Mouse (Mus musculus) stomach, embryonic 14.5 days (tissue): ENCODE measurements at regions not wholly inside any gene's neighbourhood (a gene's known extent, or its start where the extent isn't known, plus 50 kb on each side); places are given as distances from the start of the nearest gene placed in this dataset.
A peak's percentile ranks its signal among the peaks of the same experiment; 100 is the strongest.

ENCODE experiments used
- ATAC-seq: fragments of 200-750 bp; cut with Nextera tagmentation; 2 replicates; pipeline ENCODE4 v1.8.0; 2017; ENCODE audit warnings: low read depth, moderate TSS enrichment; ENCODE audit not compliant: insufficient number of reproducible peaks, insufficient read depth, low FRiP score
- H3K27ac ChIP-seq: fragments of 300-500 bp; sonication (generic); 2 replicates; pipeline ENCODE4 v1.5.1; 2014; ENCODE audit warnings: mild to moderate bottlenecking, low read length, moderate library complexity, mixed read lengths
- H3K27me3 ChIP-seq: fragments of 300-500 bp; sonication (generic); 2 replicates; pipeline ENCODE4 v1.6.1; 2014; ENCODE audit warnings: low read length, control low read depth, mixed read lengths; ENCODE audit not compliant: control insufficient read depth, insufficient read depth
- H3K36me3 ChIP-seq: fragments of 300-500 bp; sonication (generic); 2 replicates; pipeline ENCODE4 v1.6.1; 2014; ENCODE audit warnings: mild to moderate bottlenecking, control low read depth, low read length, moderate library complexity, mixed read lengths; ENCODE audit not compliant: control insufficient read depth, insufficient read depth
- H3K4me1 ChIP-seq: fragments of 300-500 bp; sonication (generic); 2 replicates; pipeline ENCODE4 v1.6.1; 2014; ENCODE audit warnings: low read length, control low read depth, mixed read lengths; ENCODE audit not compliant: control insufficient read depth, insufficient read depth
- H3K4me2 ChIP-seq: fragments of 300-500 bp; sonication (generic); replicated peaks from 2 replicates; pipeline ENCODE4 v1.6.1; 2014; ENCODE audit warnings: low read depth, low read length, control low read depth
- H3K4me3 ChIP-seq: fragments of 300-500 bp; sonication (generic); 2 replicates; pipeline ENCODE4 v1.5.1; 2014; ENCODE audit warnings: low read depth, low read length, control low read depth
- H3K9ac ChIP-seq: fragments of 300-500 bp; sonication (generic); replicated peaks from 2 replicates; pipeline ENCODE4 v1.6.1; 2014; ENCODE audit warnings: low read depth, mild to moderate bottlenecking, control low read depth, low read length, moderate library complexity, mixed read lengths
- H3K9me3 ChIP-seq: fragments of 300-500 bp; sonication (generic); 2 replicates; pipeline ENCODE4 v1.6.1; 2016; ENCODE audit warnings: low read depth, low read length, control low read depth; ENCODE audit not compliant: control insufficient read depth
- WGBS: fragments of 180-500 bp; shearing (Covaris S2); extraction: QIAGEN DNeasy Blood & Tissue Kit; methylation state at CpG from one replicate; pipeline ENCODE4 v1.1.7; 2014; 5-methylcytosine and 5-hydroxymethylcytosine counted together

- H3K27me3 ChIP-seq, result no peaks in the 10 kb centered on the region
- H3K4me2 ChIP-seq, result no peak overlapping the region
- no peaks in the 10 kb centered on the region for H3K36me3 ChIP-seq
- no peak for ATAC-seq
- no peaks in the 10 kb centered on the region for H3K9me3 ChIP-seq
- no peak overlapping the region for H3K9ac ChIP-seq
- 0 out of 2 replicates have a peak, but pooled peaks cover under 1% of the 10 kb centered on the region for H3K4me1 ChIP-seq
- H3K27ac ChIP-seq, result no peak overlapping the region
- H3K4me3 ChIP-seq, result no peak overlapping the region
- WGBS, result 65% methylated on average over 9 of the region's 9 CpGs
Observed at GRCm38 (mm10) chr17:67509921-67510320, 122.6 kb downstream of the Lrrc30 start.

DNA sequence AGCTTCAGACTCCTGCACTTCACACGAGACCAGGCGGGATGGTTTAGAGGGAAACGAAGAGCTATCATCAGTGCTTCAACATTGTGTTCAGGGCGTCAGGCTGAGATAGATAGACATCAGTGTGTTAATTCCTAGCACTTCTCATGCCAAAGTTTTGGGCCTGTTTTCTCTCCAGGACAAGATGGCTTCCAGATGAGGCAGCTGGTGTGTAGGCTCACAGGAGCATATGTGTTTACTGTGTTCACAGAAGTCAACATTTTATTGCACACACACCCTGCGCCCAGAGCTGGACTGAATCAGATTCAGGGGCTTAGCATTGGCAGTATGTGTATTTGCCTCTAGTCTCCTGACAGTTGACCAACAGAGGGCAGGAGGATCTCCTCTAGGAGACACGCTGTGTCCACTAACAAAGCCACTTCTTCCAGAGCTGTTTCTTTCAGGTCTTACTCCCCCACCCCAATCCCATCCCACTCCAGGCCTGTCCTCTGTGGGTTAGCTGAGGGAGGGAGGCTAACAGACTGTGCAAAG is 123.4 kb downstream of the Lrrc30 start:
- H3K4me3 ChIP-seq, result no peak overlapping the region
- no peaks in the 10 kb centered on the region for H3K9me3 ChIP-seq
- H3K4me2 ChIP-seq, result no peak overlapping the region
- H3K27ac ChIP-seq, result no peak overlapping the region
- no peak overlapping the region for H3K9ac ChIP-seq
- ATAC-seq, result no peak
- H3K36me3 ChIP-seq, result no peaks in the 10 kb centered on the region
- no peaks in the 10 kb centered on the region for H3K27me3 ChIP-seq
- 82% methylated on average over 6 of the region's 6 CpGs for WGBS
- 0 out of 2 replicates have a peak, but pooled peaks cover 3% of the 10 kb centered on the region for H3K4me1 ChIP-seq

DNA sequence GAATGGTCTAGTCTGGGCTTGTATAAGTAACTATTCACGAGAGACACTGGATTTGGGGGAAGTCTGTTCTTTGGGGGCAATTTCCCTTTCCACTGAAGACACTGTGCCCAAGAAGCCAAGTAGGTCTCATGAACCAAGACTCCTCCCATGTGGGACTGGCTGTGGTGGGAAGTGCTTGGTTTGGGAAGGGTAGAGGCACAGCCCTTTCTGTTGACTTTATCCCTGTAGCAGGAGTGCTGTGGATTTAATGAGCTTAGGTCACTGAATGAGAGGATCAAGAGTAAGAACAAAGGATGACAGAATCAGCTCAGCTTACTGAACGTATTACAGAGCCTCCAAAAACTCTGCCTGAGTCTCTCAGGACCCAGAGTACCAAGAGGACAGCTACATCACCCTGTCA is 124.2 kb downstream of the Lrrc30 start:
- Histone ChIP-seq H3K4me1 (0 out of 2 replicates have a peak, but pooled peaks cover 3% of the 10 kb centered on the region), H3K27me3 (no peaks in the 10 kb centered on the region), H3K4me2 (no peak overlapping the region), H3K9ac (no peak overlapping the region), H3K9me3 (no peaks in the 10 kb centered on the region), H3K27ac (no peak overlapping the region), H3K4me3 (no peak overlapping the region), H3K36me3 (no peaks in the 10 kb centered on the region)
- WGBS, result 51% methylated on average over 2 of the region's 2 CpGs
- no peak for ATAC-seq

DNA sequence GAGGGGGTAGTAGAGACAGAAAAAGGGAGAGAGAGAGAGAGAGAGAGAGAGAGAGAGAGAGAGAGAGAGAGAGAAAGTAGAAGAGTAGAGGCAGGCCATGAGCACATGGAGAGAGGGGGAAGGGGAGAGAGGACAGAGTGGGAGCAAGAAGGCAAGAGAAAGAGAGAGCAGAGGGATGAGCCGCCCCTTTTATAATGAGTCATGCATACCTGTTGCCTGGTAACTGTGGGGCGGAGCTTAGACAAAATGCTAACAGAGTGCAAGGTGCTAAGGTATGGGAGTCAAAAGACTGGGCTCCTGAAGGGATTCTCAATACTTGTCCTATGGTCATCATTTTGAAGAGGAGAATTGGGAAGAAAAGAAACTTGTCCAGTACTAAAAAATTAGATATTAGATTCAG is 126.1 kb downstream of the Lrrc30 start:
- 48% methylated on average over 2 of the region's 2 CpGs for WGBS
- Histone ChIP-seq H3K27ac (no peak overlapping the region), H3K4me3 (no peak overlapping the region), H3K36me3 (no peaks in the 10 kb centered on the region), H3K4me1 (0 out of 2 replicates have a peak, but pooled peaks cover 3% of the 10 kb centered on the region), H3K27me3 (no peaks in the 10 kb centered on the region), H3K4me2 (no peak overlapping the region), H3K9ac (no peak overlapping the region), H3K9me3 (no peaks in the 10 kb centered on the region)
- no peak; the same call in 1 of the 2 replicates for ATAC-seq

DNA sequence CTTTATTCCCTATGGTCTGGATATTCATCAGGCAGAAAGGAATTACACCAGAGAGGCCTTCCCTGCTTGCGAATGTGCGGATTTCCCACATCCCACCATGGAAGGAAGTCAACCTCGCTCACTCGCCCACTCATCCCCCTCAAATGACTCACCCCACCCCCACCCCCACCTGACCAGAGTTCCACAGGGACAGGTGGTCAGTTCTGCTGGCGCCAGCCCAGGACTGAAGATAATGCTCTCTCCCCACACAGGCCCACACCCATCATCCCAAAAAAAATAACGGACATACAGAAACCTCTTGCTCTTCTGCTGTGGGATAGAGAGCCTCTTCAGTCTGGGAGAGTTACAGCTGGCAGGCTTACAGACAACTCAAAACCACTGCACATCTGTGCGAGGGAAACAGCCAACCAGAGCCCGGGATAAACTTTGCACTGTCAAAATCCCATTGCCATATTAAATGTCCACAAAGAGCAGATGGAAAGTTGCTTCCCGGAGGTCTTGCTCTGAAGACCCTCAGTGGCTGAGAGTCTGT is 128.0 kb downstream of the Lrrc30 start:
- no peak overlapping the region for H3K4me3 ChIP-seq
- WGBS, result 63% methylated on average over 9 of the region's 9 CpGs
- H3K4me2 ChIP-seq, result no peak overlapping the region
- 0 out of 2 replicates have a peak, but pooled peaks cover 3% of the 10 kb centered on the region for H3K4me1 ChIP-seq
- H3K9ac ChIP-seq, result no peak overlapping the region
- H3K27ac ChIP-seq, result peak overlapping the region; percentile 15; the same call in 1 of the 2 replicates
- no peaks in the 10 kb centered on the region for H3K27me3 ChIP-seq
- no peak for ATAC-seq
- H3K9me3 ChIP-seq, result no peaks in the 10 kb centered on the region
- H3K36me3 ChIP-seq, result no peaks in the 10 kb centered on the region

GRCm38 (mm10) chr17:67503125-67503878 is 129.2 kb downstream of the Lrrc30 start:
- Histone ChIP-seq H3K36me3 (no peaks in the 10 kb centered on the region), H3K4me2 (no peak overlapping the region), H3K4me3 (no peak overlapping the region), H3K27me3 (no peaks in the 10 kb centered on the region), H3K9ac (no peak overlapping the region), H3K4me1 (0 out of 2 replicates have a peak, but pooled peaks cover 3% of the 10 kb centered on the region), H3K9me3 (no peaks in the 10 kb centered on the region), H3K27ac (no peak overlapping the region)
- ATAC-seq, result no peak
- WGBS, result 76% methylated on average over 6 of the region's 6 CpGs

DNA sequence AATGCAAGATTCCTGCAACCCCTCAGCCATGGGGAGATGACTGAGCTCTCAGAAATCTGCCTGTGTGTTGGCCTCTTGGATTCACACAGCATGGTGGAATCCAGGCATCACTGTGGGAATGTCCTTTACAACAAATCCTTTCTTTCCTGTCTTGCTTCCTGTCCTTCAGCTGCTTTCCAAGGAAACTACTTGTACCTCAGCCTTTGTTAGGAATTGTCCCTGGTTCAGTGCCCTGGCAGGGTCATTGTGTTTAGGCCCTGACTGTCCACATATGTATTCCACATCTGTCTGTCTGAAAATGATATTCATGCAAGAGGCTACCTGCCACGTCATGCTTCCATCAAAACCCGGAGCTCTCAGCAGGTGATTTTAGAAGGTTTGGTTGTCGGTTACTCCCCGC is 129.9 kb downstream of the Lrrc30 start:
- no peaks in the 10 kb centered on the region for H3K36me3 ChIP-seq
- H3K4me1 ChIP-seq, result 0 out of 2 replicates have a peak, but pooled peaks cover 3% of the 10 kb centered on the region
- no peak overlapping the region for H3K4me2 ChIP-seq
- H3K27ac ChIP-seq, result no peak overlapping the region
- H3K4me3 ChIP-seq, result no peak overlapping the region
- WGBS, result 94% methylated on average over 4 of the region's 4 CpGs
- no peaks in the 10 kb centered on the region for H3K9me3 ChIP-seq
- H3K27me3 ChIP-seq, result no peaks in the 10 kb centered on the region
- ATAC-seq, result no peak
- H3K9ac ChIP-seq, result no peak overlapping the region

- H3K27me3 ChIP-seq, result no peaks in the 10 kb centered on the region
- H3K4me1 ChIP-seq, result 0 out of 2 replicates have a peak, but pooled peaks cover 3% of the 10 kb centered on the region
- no peaks in the 10 kb centered on the region for H3K36me3 ChIP-seq
- WGBS, result 69% methylated on average over 28 of the region's 28 CpGs
- no peak overlapping the region for H3K9ac ChIP-seq
- H3K4me2 ChIP-seq, result no peak overlapping the region
- H3K4me3 ChIP-seq, result no peak overlapping the region
- no peak overlapping the region for H3K27ac ChIP-seq
- no peaks in the 10 kb centered on the region for H3K9me3 ChIP-seq
- no peak for ATAC-seq
Observed at GRCm38 (mm10) chr17:67499783-67500641, 132.5 kb downstream of the Lrrc30 start.
